Mouse (Mus musculus) hindbrain, embryonic 15.5 days (tissue): Measurements from ENCODE around the gene Pak6. TPM values are rescaled to one million over a fixed set of nuclear protein-coding genes. Genes with fewer than 3 reads are reported as not detected.

Source experiments
- ATAC-seq: fragments of 200-750 bp; cut with Nextera tagmentation; 2 replicates; pipeline ENCODE4 v1.8.0; 2017; ENCODE audit warnings: low read depth, moderate number of reproducible peaks, moderate TSS enrichment; ENCODE audit not compliant: low FRiP score
- H3K27ac ChIP-seq: fragments of 300-500 bp; sonication (generic); replicated peaks from 2 replicates; pipeline ENCODE4 v1.5.1; 2015; ENCODE audit warnings: mild to moderate bottlenecking, inconsistent platforms
- H3K27me3 ChIP-seq: fragments of 300-500 bp; sonication (generic); 2 replicates; pipeline ENCODE4 v1.6.1; 2015; ENCODE audit warnings: control low read depth, inconsistent platforms
- H3K36me3 ChIP-seq: fragments of 300-500 bp; sonication (generic); 2 replicates; pipeline ENCODE4 v1.6.1; 2015; ENCODE audit warnings: control low read depth, inconsistent platforms
- H3K4me1 ChIP-seq: fragments of 300-500 bp; sonication (generic); replicated peaks from 2 replicates; pipeline ENCODE4 v1.6.1; 2015; ENCODE audit warnings: control low read depth, inconsistent platforms
- H3K4me2 ChIP-seq: fragments of 300-500 bp; sonication (generic); 2 replicates; pipeline ENCODE4 v1.6.1; 2015; ENCODE audit warnings: moderate library complexity, mild to moderate bottlenecking, inconsistent platforms
- H3K4me3 ChIP-seq: fragments of 300-500 bp; sonication (generic); 2 replicates; pipeline ENCODE4 v1.5.1; 2015; ENCODE audit warnings: mild to moderate bottlenecking, inconsistent platforms
- H3K9ac ChIP-seq: fragments of 300-500 bp; sonication (generic); 2 replicates; pipeline ENCODE4 v1.6.1; 2015; ENCODE audit warnings: inconsistent platforms
- H3K9me3 ChIP-seq: fragments of 300-500 bp; sonication (generic); 2 replicates; pipeline ENCODE4 v1.6.1; 2016; ENCODE audit warnings: control low read depth, inconsistent platforms
- WGBS: fragments of 180-500 bp; shearing (Covaris S2); methylation state at CpG from one replicate; pipeline ENCODE4 v1.1.7; 2015; 5-methylcytosine and 5-hydroxymethylcytosine counted together
- polyA plus RNA-seq: library from polyadenylated mRNA; unstranded; fragments of >200 nt; fragmentation: Nextera tagmentation; extraction: Ambion mirVana; gene quantifications from 2 replicates; pipeline ENCODE4 v1.2.1, GENCODE M21; 2015

Pak6 gene
- polyA plus RNA-seq, 1 experiment from 2014 or later, result 48.6 TPM

GRCm38 (mm10) chr2:118686693-118687092 lies 23.6 kb downstream of the Pak6 start:
- H3K9me3 ChIP-seq, result no peaks in the 10 kb centered on the region
- no peaks in the 10 kb centered on the region for H3K4me1 ChIP-seq
- no peak overlapping the region for H3K4me2 ChIP-seq
- H3K27me3 ChIP-seq, result 0 out of 2 replicates have a peak, but pooled peaks cover 3% of the 10 kb centered on the region
- no peak for ATAC-seq
- WGBS, result 78% methylated on average over 8 of the region's 8 CpGs
- no peak overlapping the region for H3K4me3 ChIP-seq
- peaks cover 5% of the 10 kb centered on the region; the same call in 1 of the 2 replicates for H3K36me3 ChIP-seq
- H3K27ac ChIP-seq, result no peak overlapping the region
- no peak overlapping the region for H3K9ac ChIP-seq

DNA sequence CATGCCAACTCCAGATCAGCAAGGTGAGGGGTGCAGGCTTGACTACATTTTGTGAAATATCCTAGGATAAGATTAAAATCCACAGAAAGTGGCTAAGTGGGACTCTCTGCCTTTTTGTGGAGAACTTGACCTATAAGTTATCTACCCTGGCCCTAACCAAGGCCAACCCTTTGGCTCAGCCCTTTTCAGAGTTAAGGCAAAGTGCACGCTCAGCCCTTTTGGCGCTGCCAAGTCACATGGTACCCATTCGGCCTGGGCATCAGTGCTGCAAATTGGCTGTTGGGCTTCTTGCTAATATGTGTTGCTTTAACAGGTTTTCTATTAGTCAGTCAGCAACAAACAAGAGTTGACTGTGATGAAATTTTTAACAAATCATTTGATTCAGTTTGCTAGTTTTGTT lies 24.7 kb downstream of the Pak6 start:
- Histone ChIP-seq H3K4me1 (no peaks in the 10 kb centered on the region), H3K4me2 (no peak overlapping the region), H3K36me3 (peaks cover 5% of the 10 kb centered on the region; the same call in 1 of the 2 replicates), H3K27ac (no peak overlapping the region), H3K4me3 (no peak overlapping the region), H3K9ac (no peak overlapping the region), H3K9me3 (no peaks in the 10 kb centered on the region), H3K27me3 (0 out of 2 replicates have a peak, but pooled peaks cover 3% of the 10 kb centered on the region)
- WGBS, result 95% methylated on average over 3 of the region's 3 CpGs
- no peak for ATAC-seq

DNA sequence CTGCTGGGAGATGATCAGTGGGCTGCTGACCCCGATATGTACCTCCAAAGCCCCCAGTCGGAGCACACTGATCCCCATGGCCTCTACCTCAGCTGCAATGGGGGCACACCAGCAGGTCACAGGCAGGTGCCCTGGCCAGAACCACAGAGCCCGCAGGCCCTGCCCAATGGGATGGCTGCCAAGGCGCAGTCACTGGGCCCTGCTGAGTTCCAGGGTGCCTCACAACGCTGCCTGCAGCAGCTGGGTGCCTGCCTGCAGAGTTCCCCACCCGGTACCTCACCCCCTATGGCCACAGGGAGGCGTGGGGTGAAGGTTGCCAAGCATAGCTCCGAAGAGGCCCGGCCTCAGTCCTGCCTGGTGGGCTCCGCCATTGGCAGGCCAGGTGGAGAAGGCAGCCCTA lies 26.8 kb downstream of the Pak6 start:
- 81% methylated on average over 10 of the region's 10 CpGs for WGBS
- Histone ChIP-seq H3K4me3 (no peak overlapping the region), H3K4me2 (no peak overlapping the region), H3K36me3 (peaks cover 13% of the 10 kb centered on the region; the same call in 1 of the 2 replicates), H3K9ac (no peak overlapping the region), H3K27me3 (0 out of 2 replicates have a peak, but pooled peaks cover 3% of the 10 kb centered on the region), H3K4me1 (no peaks in the 10 kb centered on the region), H3K9me3 (no peaks in the 10 kb centered on the region), H3K27ac (no peak overlapping the region)
- no peak for ATAC-seq

DNA sequence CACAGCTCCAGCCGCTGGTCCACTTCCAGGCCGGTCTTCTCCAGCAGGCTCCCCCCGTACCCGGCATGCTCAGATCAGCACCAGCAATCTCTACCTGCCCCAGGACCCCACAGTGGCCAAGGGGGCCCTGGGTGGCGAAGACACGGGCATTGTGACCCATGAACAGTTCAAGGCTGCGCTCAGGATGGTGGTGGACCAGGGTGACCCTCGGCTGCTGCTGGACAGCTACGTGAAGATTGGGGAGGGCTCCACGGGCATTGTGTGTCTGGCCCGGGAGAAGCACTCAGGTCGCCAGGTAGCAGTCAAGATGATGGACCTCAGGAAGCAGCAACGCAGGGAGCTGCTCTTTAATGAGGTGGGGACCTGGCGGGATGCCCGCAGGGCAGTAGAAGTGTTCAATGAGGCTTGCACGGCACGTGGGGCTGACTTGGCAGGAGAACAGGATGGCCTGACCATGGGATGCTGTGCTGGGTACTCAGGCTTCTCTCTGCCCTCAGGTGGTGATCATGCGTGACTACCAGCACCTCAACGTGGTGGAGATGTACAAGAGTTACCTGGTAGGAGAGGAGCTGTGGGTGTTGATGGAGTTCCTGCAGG lies 30.4 kb downstream of the Pak6 start:
- WGBS, result 77% methylated on average over 19 of the region's 19 CpGs
- H3K4me3 ChIP-seq, result no peak overlapping the region
- H3K27ac ChIP-seq, result no peak overlapping the region
- H3K9ac ChIP-seq, result no peak overlapping the region
- ATAC-seq, result peak; percentile 23; the same call in 1 of the 2 replicates
- H3K9me3 ChIP-seq, result no peaks in the 10 kb centered on the region
- peaks cover 16% of the 10 kb centered on the region; the same call in 1 of the 2 replicates for H3K36me3 ChIP-seq
- H3K27me3 ChIP-seq, result peaks cover 21% of the 10 kb centered on the region
- peaks cover 11% of the 10 kb centered on the region for H3K4me1 ChIP-seq
- no peak overlapping the region for H3K4me2 ChIP-seq

DNA sequence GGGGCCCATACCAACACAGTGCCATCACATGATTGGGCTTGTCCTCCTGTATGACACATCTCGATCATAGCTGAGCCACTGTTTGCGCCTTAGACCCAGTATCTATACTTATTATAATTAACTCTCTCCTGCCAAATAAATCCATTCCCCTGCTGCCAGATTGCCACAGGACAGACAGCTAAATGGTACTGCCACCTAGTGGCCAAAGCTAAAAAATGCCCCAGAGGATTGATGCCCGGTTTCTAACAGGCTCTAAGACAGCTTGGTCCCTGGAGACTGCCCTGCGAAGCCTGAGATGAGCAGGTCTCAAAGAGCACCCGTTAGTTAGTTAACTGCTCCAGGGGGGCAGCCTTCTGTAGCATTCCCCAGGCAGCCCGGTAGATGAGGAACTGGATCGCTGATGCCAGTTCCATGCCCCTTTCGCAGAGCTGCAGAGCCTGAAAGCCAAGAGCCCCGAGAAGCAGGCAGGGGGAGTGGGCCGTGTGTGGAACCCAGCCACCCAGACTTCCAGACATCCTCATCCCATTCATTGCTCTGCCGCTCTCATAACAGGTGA lies 32.7 kb downstream of the Pak6 start:
- ATAC-seq, result no peak

DNA sequence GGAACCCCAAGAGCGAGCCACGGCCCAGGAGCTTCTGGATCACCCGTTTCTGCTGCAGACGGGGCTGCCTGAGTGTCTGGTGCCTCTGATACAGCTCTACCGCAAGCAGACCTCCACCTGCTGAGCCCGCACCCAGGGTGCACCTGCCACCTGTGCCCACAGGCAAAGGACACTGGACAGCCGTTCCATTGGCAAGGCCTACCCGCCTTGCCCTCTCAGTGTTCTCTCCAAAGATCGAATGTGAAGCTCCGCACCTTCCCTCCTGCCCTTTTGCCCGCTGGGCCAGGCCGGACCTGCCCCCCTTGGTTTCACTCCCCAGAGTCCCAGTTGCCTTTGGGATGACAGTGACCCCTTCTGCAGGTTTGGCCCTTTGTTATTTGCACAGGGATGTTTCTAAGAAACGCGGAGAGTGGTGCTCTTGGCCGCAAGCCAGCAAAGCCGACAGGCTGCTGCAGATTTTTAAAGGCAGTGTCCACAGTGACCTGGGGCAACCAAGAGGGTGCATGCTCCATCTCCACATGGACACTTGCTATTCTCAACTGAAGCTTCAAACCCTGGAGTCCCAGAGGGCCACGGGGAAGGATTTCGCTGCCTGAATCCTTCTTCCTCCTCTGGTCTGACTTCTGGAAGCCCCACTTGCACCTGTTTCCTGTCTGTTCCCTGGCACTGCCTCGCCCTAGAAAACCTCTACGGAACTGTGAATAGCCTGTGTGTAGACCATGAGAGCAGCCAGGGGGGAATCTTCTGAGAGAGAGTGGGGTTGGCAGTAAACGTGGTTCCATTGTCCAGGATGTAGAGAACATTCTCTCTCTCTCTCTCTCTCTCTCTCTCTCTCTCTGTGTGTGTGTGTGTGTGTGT lies 33.6 kb downstream of the Pak6 start:
- no peaks in the 10 kb centered on the region for H3K9me3 ChIP-seq
- H3K27ac ChIP-seq, result no peak overlapping the region
- H3K4me3 ChIP-seq, result no peak overlapping the region
- H3K9ac ChIP-seq, result no peak overlapping the region
- peaks cover 22% of the 10 kb centered on the region for H3K4me1 ChIP-seq
- H3K27me3 ChIP-seq, result peaks cover 47% of the 10 kb centered on the region
- no peak for ATAC-seq
- H3K36me3 ChIP-seq, result peaks cover 11% of the 10 kb centered on the region; the same call in 1 of the 2 replicates
- WGBS, result 44% methylated on average over 21 of the region's 21 CpGs
- H3K4me2 ChIP-seq, result no peak overlapping the region

More for the DNA sequence above, 32.7 kb downstream of the Pak6 start:
- Histone ChIP-seq H3K4me1 (peaks cover 18% of the 10 kb centered on the region), H3K9me3 (no peaks in the 10 kb centered on the region), H3K9ac (no peak overlapping the region), H3K27ac (no peak overlapping the region), H3K36me3 (peaks cover 11% of the 10 kb centered on the region; the same call in 1 of the 2 replicates), H3K27me3 (peaks cover 37% of the 10 kb centered on the region), H3K4me2 (no peak overlapping the region), H3K4me3 (no peak overlapping the region)
- 31% methylated on average over 11 of the region's 11 CpGs for WGBS

DNA sequence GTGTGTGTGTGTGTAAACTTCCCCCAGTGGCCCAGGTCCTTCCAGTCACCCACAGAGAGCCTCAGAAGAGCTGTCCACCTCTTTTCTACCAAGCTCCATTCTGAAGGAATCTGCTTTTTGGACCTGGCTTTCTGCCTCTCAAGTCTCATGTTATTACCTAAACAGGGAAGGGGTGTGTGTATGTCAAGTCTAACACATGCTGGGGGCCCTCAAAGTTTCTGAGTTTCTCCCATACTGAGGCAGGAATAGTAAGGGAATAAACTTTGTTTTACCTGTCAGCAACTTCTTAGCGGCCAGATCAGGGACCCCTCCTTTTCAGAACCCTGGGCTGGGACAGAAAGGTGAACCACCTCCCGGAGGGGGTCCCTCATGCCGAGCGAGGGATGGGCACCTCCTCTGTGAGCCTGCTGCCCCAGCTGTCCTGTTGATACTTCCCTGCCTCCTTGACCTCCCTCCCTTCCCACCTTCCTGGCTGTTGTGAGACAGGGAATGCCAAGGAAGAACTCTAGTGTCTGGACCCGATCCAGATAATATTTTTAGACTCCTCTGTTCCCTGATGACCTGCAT lies 34.3 kb downstream of the Pak6 start:
- ATAC-seq, result no peak
- 39% methylated on average over 5 of the region's 5 CpGs for WGBS
- Histone ChIP-seq H3K4me3 (no peak overlapping the region), H3K4me2 (no peak overlapping the region), H3K27ac (no peak overlapping the region), H3K9me3 (no peaks in the 10 kb centered on the region), H3K9ac (no peak overlapping the region), H3K4me1 (peaks cover 26% of the 10 kb centered on the region), H3K36me3 (peaks cover 11% of the 10 kb centered on the region; the same call in 1 of the 2 replicates), H3K27me3 (peaks cover 54% of the 10 kb centered on the region)

DNA sequence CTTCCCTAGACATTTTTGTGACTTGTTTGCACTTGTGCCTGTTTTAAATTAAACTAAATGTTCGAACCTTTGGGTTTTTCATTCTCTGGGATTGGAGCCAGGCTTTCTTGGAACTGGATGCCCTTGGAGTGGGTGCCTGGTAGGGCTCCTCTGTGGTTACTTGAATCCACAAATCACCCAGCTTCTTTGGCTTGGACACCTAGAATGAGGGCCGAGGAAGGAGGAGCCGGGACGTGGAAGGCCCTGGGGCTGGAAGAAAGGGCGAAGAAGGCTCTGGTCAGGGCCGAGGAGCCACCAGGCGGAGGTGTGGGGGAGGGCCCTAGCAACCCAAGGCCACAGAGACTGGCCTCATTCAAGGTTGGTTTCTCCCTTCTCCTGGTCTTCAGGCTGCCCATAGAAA lies 34.9 kb downstream of the Pak6 start:
- Histone ChIP-seq H3K4me3 (no peak overlapping the region), H3K27me3 (peaks cover 59% of the 10 kb centered on the region), H3K36me3 (peaks cover 11% of the 10 kb centered on the region; the same call in 1 of the 2 replicates), H3K9ac (no peak overlapping the region), H3K4me2 (no peak overlapping the region), H3K4me1 (peaks cover 31% of the 10 kb centered on the region), H3K27ac (no peak overlapping the region), H3K9me3 (no peaks in the 10 kb centered on the region)
- WGBS, result 45% methylated on average over 7 of the region's 7 CpGs
- ATAC-seq, result no peak

- peaks cover 84% of the 10 kb centered on the region for H3K27me3 ChIP-seq
- no peaks in the 10 kb centered on the region for H3K9me3 ChIP-seq
- peaks cover 47% of the 10 kb centered on the region for H3K4me1 ChIP-seq
- peak overlapping the region; percentile 41 for H3K4me2 ChIP-seq
- H3K4me3 ChIP-seq, result peak overlapping the region; percentile 4; the same call in 1 of the 2 replicates
- WGBS, result under 1% methylated on average over 32 of the region's 32 CpGs
- peak; percentile 15; the same call in 1 of the 2 replicates for ATAC-seq
- peaks cover 3% of the 10 kb centered on the region; the same call in 1 of the 2 replicates for H3K36me3 ChIP-seq
- no peak overlapping the region for H3K27ac ChIP-seq
- H3K9ac ChIP-seq, result no peak overlapping the region
These were observed 37.3 kb downstream of the Pak6 start for GRCm38 (mm10) chr2:118700179-118701062.

GRCm38 (mm10) chr2:118701161-118701560 lies 38.1 kb downstream of the Pak6 start:
- no peak overlapping the region for H3K4me2 ChIP-seq

More at GRCm38 (mm10) chr2:118701161-118701560, 38.1 kb downstream of the Pak6 start:
- WGBS, result 5% methylated on average over 5 of the region's 5 CpGs
- no peak for ATAC-seq
- Histone ChIP-seq H3K4me3 (0 out of 2 replicates have a peak overlapping the region, but pooled peaks have one; percentile 4), H3K27ac (no peak overlapping the region), H3K36me3 (peaks cover 3% of the 10 kb centered on the region; the same call in 1 of the 2 replicates), H3K9me3 (no peaks in the 10 kb centered on the region), H3K27me3 (peaks cover 87% of the 10 kb centered on the region), H3K9ac (no peak overlapping the region), H3K4me1 (peaks cover 43% of the 10 kb centered on the region)
